Mouse (Mus musculus) heart, postnatal 14 days (tissue): ENCODE data around the gene Amy2a1. TPM values are rescaled to one million over a fixed set of nuclear protein-coding genes. Genes with fewer than 3 reads are reported as not detected.
"Not testable (repeated sequence)": the region's sequence is repeated elsewhere in the genome, so short reads cannot be mapped to it uniquely, and the experiment has no call there.

Experiments
- DNase-seq, 2 experiments: peaks; one replicate each; pipeline ENCODE4 v3.0.0; 2021 to 2022
- intact Hi-C: fragments of 180-260 bp; cut with DNase I; formaldehyde crosslinking; loops from one replicate; pipeline ENCODE4 v1.15.1; 2025
- long read RNA-seq, 2 experiments: library from polyadenylated mRNA; stranded (forward); transcript quantifications; one replicate each; pipeline ENCODE4 v2.0.0; 2021
- total RNA-seq, 2 experiments: library from RNA; stranded (reverse); gene quantifications; 2 replicates each; pipeline ENCODE4 v1.2.3; 2021

The Amy2a1 gene
- not detected for total RNA-seq
- long read RNA-seq, experiment 1 = 0 reads
- long read RNA-seq, experiment 2 = 0 reads

- intact Hi-C loops, DNase-seq: not testable (repeated sequence)
Observed at GRCm38 (mm10) chr3:113532328-113532727, at the start of gene Amy2a1. Gene Amy2a1 (minus strand): TSS chr3:113532428.

- intact Hi-C loops = no loop called here
- no peak for DNase-seq
Observed at GRCm38 (mm10) chr3:113574578-113574977, 42.4 kb upstream of the Amy2a1 start.

- intact Hi-C loops = no loop called here
- no peak for DNase-seq
Observed at GRCm38 (mm10) chr3:113574138-113574537, 41.9 kb upstream of the Amy2a1 start.

- intact Hi-C loops = no loop called here
- DNase-seq = no peak
Observed at GRCm38 (mm10) chr3:113572158-113572557, 39.9 kb upstream of the Amy2a1 start.

- intact Hi-C loops = no loop called here
- no peak for DNase-seq
Observed at GRCm38 (mm10) chr3:113539692-113540091, 7.5 kb upstream of the Amy2a1 start.

Other genes with a start within 250 kb of the Amy2a1 start
- gene Amy2a4, start 241.0 kb downstream of the Amy2a1 start, total RNA-seq = not detected
- gene Amy2a3, start 208.4 kb downstream of the Amy2a1 start, total RNA-seq = not detected
- gene Amy2a2, start 175.8 kb downstream of the Amy2a1 start, total RNA-seq = not detected
- gene Amy1, start 74.3 kb upstream of the Amy2a1 start, total RNA-seq = 1 to 10 TPM in 1 of 2 experiments, under 1 TPM in 1; 0.56 to 1.4 TPM
- gene Rnpc3, start 97.7 kb upstream of the Amy2a1 start, total RNA-seq = 10 to 100 TPM; 12.9 to 14.6 TPM